Mouse (Mus musculus) kidney, embryonic 15.5 days (tissue): Measurements from ENCODE around the gene 1810024B03Rik. TPM values are rescaled to one million over a fixed set of nuclear protein-coding genes. Genes with fewer than 3 reads are reported as not detected.

ENCODE experiments used
- ATAC-seq: fragments of 200-750 bp; cut with Nextera tagmentation; replicated peaks from 2 replicates; pipeline ENCODE4 v1.8.0; 2017; ENCODE audit warnings: moderate TSS enrichment; ENCODE audit not compliant: low FRiP score
- H3K27ac ChIP-seq: fragments of 300-500 bp; sonication (generic); 2 replicates; pipeline ENCODE4 v1.5.1; 2015; ENCODE audit warnings: mild to moderate bottlenecking, inconsistent platforms
- H3K27me3 ChIP-seq: fragments of 300-500 bp; sonication (generic); 2 replicates; pipeline ENCODE4 v1.6.1; 2015; ENCODE audit warnings: inconsistent platforms
- H3K36me3 ChIP-seq: fragments of 300-500 bp; sonication (generic); 2 replicates; pipeline ENCODE4 v1.6.1; 2015; ENCODE audit warnings: inconsistent platforms
- H3K4me1 ChIP-seq: fragments of 300-500 bp; sonication (generic); 2 replicates; pipeline ENCODE4 v1.6.1; 2015; ENCODE audit warnings: inconsistent platforms
- H3K4me2 ChIP-seq: fragments of 300-500 bp; sonication (generic); 2 replicates; pipeline ENCODE4 v1.6.1; 2015; ENCODE audit warnings: moderate library complexity, mild to moderate bottlenecking, inconsistent platforms
- H3K4me3 ChIP-seq: fragments of 300-500 bp; sonication (generic); replicated peaks from 2 replicates; pipeline ENCODE4 v1.5.1; 2015; ENCODE audit warnings: mild to moderate bottlenecking, inconsistent platforms
- H3K9ac ChIP-seq: fragments of 300-500 bp; sonication (generic); 2 replicates; pipeline ENCODE4 v1.6.1; 2015; ENCODE audit warnings: mild to moderate bottlenecking, inconsistent platforms
- H3K9me3 ChIP-seq: fragments of 300-500 bp; sonication (generic); replicated peaks from 2 replicates; pipeline ENCODE4 v1.6.1; 2016; ENCODE audit warnings: inconsistent platforms
- WGBS: fragments of 180-500 bp; shearing (Covaris S2); methylation state at CpG from one replicate; pipeline ENCODE4 v1.1.7; 2015; ENCODE audit warnings: mixed read lengths; 5-methylcytosine and 5-hydroxymethylcytosine counted together
- polyA plus RNA-seq: library from polyadenylated mRNA; unstranded; fragments of >200 nt; fragmentation: Nextera tagmentation; extraction: Ambion mirVana; gene quantifications from 2 replicates; pipeline ENCODE4 v1.2.1, GENCODE M21; 2015

Gene 1810024B03Rik
- polyA plus RNA-seq, 1 experiment from 2014 or later = 2.7 TPM

- peaks cover 21% of the 10 kb centered on the region for H3K4me1 ChIP-seq
- no peak overlapping the region for H3K4me2 ChIP-seq
- H3K27ac ChIP-seq = no peak overlapping the region
- H3K4me3 ChIP-seq = no peak overlapping the region
- no peak for ATAC-seq
- no peaks in the 10 kb centered on the region for H3K9me3 ChIP-seq
- WGBS = 83% methylated on average over 3 of the region's 3 CpGs
- H3K9ac ChIP-seq = no peak overlapping the region
- H3K36me3 ChIP-seq = peaks cover 9% of the 10 kb centered on the region
- H3K27me3 ChIP-seq = no peaks in the 10 kb centered on the region
Measured at GRCm38 (mm10) chr2:127145699-127146098, 62.4 kb downstream of the 1810024B03Rik start.

GRCm38 (mm10) chr2:127143158-127144063, 64.7 kb downstream of the 1810024B03Rik start, which contains the start of gene Itpripl1:
Itpripl1 (minus strand) TSS chr2:127143442.
- Histone ChIP-seq H3K9ac (peak within 1 kb of the TSS; percentile 54), H3K4me1 (peaks cover 21% of the 10 kb centered on the region), H3K9me3 (no peaks in the 10 kb centered on the region), H3K27me3 (no peaks in the 10 kb centered on the region), H3K4me3 (peak within 1 kb of the TSS; percentile 59), H3K4me2 (peak within 1 kb of the TSS; percentile 71), H3K36me3 (peaks cover 27% of the 10 kb centered on the region), H3K27ac (0 out of 2 replicates have a peak within 1 kb of the TSS, but pooled peaks have one; percentile 34)
- ATAC-seq = peak; percentile 96
- 3% methylated on average over 31 of the region's 31 CpGs for WGBS

GRCm38 (mm10) chr2:127142577-127143157, 65.4 kb downstream of the 1810024B03Rik start:
- peak; percentile 4; the same call in 1 of the 2 replicates for ATAC-seq
- Histone ChIP-seq H3K9me3 (no peaks in the 10 kb centered on the region), H3K27ac (0 out of 2 replicates have a peak overlapping the region, but pooled peaks have one; percentile 34), H3K4me1 (peaks cover 21% of the 10 kb centered on the region), H3K27me3 (no peaks in the 10 kb centered on the region), H3K9ac (peak overlapping the region; percentile 54), H3K4me3 (peak overlapping the region; percentile 59), H3K4me2 (peak overlapping the region; percentile 71), H3K36me3 (peaks cover 27% of the 10 kb centered on the region)
- 11% methylated on average over 6 of the region's 6 CpGs for WGBS

- H3K4me3 ChIP-seq = peak overlapping the region; percentile 59
- ATAC-seq = no peak
- no peaks in the 10 kb centered on the region for H3K9me3 ChIP-seq
- H3K36me3 ChIP-seq = peaks cover 27% of the 10 kb centered on the region
- H3K27ac ChIP-seq = no peak overlapping the region
- 77% methylated on average over 10 of the region's 10 CpGs for WGBS
- no peaks in the 10 kb centered on the region for H3K27me3 ChIP-seq
- H3K9ac ChIP-seq = 0 out of 2 replicates have a peak overlapping the region, but pooled peaks have one; percentile 54
- H3K4me2 ChIP-seq = peak overlapping the region; percentile 71
- peaks cover 26% of the 10 kb centered on the region for H3K4me1 ChIP-seq
Measured at GRCm38 (mm10) chr2:127142031-127142430, 66.0 kb downstream of the 1810024B03Rik start.

- Histone ChIP-seq H3K9me3 (no peaks in the 10 kb centered on the region), H3K27me3 (no peaks in the 10 kb centered on the region), H3K4me1 (peaks cover 31% of the 10 kb centered on the region), H3K36me3 (peaks cover 27% of the 10 kb centered on the region), H3K4me3 (no peak overlapping the region), H3K27ac (no peak overlapping the region), H3K4me2 (no peak overlapping the region), H3K9ac (no peak overlapping the region)
- no peak for ATAC-seq
- 91% methylated on average over 7 of the region's 7 CpGs for WGBS
Measured at GRCm38 (mm10) chr2:127140011-127140410, 68.1 kb downstream of the 1810024B03Rik start.

GRCm38 (mm10) chr2:127139605-127140004, 68.5 kb downstream of the 1810024B03Rik start:
- WGBS = 94% methylated on average over 1 of the region's 1 CpGs
- Histone ChIP-seq H3K36me3 (peaks cover 27% of the 10 kb centered on the region), H3K9ac (no peak overlapping the region), H3K4me3 (no peak overlapping the region), H3K9me3 (no peaks in the 10 kb centered on the region), H3K27me3 (no peaks in the 10 kb centered on the region), H3K4me2 (no peak overlapping the region), H3K4me1 (peaks cover 33% of the 10 kb centered on the region), H3K27ac (no peak overlapping the region)
- no peak for ATAC-seq

- H3K9ac ChIP-seq = no peak overlapping the region
- no peaks in the 10 kb centered on the region for H3K9me3 ChIP-seq
- H3K27me3 ChIP-seq = no peaks in the 10 kb centered on the region
- H3K36me3 ChIP-seq = peaks cover 27% of the 10 kb centered on the region
- no peak overlapping the region for H3K4me2 ChIP-seq
- no peak for ATAC-seq
- no peak overlapping the region for H3K4me3 ChIP-seq
- peaks cover 38% of the 10 kb centered on the region for H3K4me1 ChIP-seq
- H3K27ac ChIP-seq = no peak overlapping the region
- 94% methylated on average over 8 of the region's 8 CpGs for WGBS
Measured at GRCm38 (mm10) chr2:127139094-127139493, 69.0 kb downstream of the 1810024B03Rik start.

- H3K4me1 ChIP-seq = peaks cover 36% of the 10 kb centered on the region
- no peaks in the 10 kb centered on the region for H3K9me3 ChIP-seq
- H3K4me3 ChIP-seq = no peak overlapping the region
- no peaks in the 10 kb centered on the region for H3K27me3 ChIP-seq
- H3K4me2 ChIP-seq = no peak overlapping the region
- no peak overlapping the region for H3K9ac ChIP-seq
- WGBS = 80% methylated on average over 4 of the region's 4 CpGs
- ATAC-seq = no peak
- H3K27ac ChIP-seq = peak overlapping the region; percentile 81; the same call in 1 of the 2 replicates
- H3K36me3 ChIP-seq = peaks cover 27% of the 10 kb centered on the region
Measured at GRCm38 (mm10) chr2:127138449-127138848, 69.6 kb downstream of the 1810024B03Rik start.

GRCm38 (mm10) chr2:127137838-127138420, 70.2 kb downstream of the 1810024B03Rik start:
- H3K27ac ChIP-seq = peak overlapping the region; percentile 81; the same call in 1 of the 2 replicates
- no peaks in the 10 kb centered on the region for H3K9me3 ChIP-seq
- H3K27me3 ChIP-seq = no peaks in the 10 kb centered on the region
- 72% methylated on average over 10 of the region's 10 CpGs for WGBS
- peaks cover 27% of the 10 kb centered on the region for H3K36me3 ChIP-seq
- no peak overlapping the region for H3K4me2 ChIP-seq
- H3K4me3 ChIP-seq = no peak overlapping the region
- no peak for ATAC-seq
- peaks cover 38% of the 10 kb centered on the region for H3K4me1 ChIP-seq
- H3K9ac ChIP-seq = no peak overlapping the region

- Histone ChIP-seq H3K36me3 (peaks cover 27% of the 10 kb centered on the region), H3K9me3 (no peaks in the 10 kb centered on the region), H3K4me2 (peak overlapping the region; percentile 21; the same call in 1 of the 2 replicates), H3K4me1 (peaks cover 39% of the 10 kb centered on the region), H3K27ac (peak overlapping the region; percentile 81), H3K9ac (no peak overlapping the region), H3K27me3 (no peaks in the 10 kb centered on the region), H3K4me3 (no peak overlapping the region)
- WGBS = 12% methylated on average over 5 of the region's 5 CpGs
- ATAC-seq = peak; percentile 41
Measured at GRCm38 (mm10) chr2:127136979-127137378, 71.1 kb downstream of the 1810024B03Rik start.
